Mouse (Mus musculus) CH12.LX (cell line): ENCODE results near the gene Btbd19. TPM values are rescaled to one million over a fixed set of nuclear protein-coding genes. Genes with fewer than 3 reads are reported as not detected.

Experiments
- DNase-seq: peaks from one replicate; pipeline ENCODE4 v3.0.0-alpha.2; 2013; ENCODE audit errors: extremely low read depth
- H3K27ac ChIP-seq: 2 replicates; pipeline ENCODE4 v1.5.1; 2012; ENCODE audit warnings: low read depth, mild to moderate bottlenecking, control low read depth, moderate library complexity; ENCODE audit not compliant: insufficient read depth
- H3K27me3 ChIP-seq: replicated peaks from 2 replicates; pipeline ENCODE3; 2012; ENCODE audit warnings: inconsistent platforms
- H3K36me3 ChIP-seq, 2 experiments: replicated peaks in 1 of 2; 2 replicates each; pipeline versions ENCODE3 to v1.6.1; 2012; ENCODE audit warnings: inconsistent platforms in 1 of 2, low read length in 1 of 2, mild to moderate bottlenecking in 1 of 2, mixed read lengths in 1 of 2, moderate library complexity in 1 of 2; ENCODE audit not compliant: control insufficient read depth in 1 of 2, insufficient read depth in 1 of 2
- H3K4me1 ChIP-seq, 2 experiments: 2 replicates each; pipeline ENCODE4 v1.6.1; 2012; ENCODE audit warnings: inconsistent platforms in 1 of 2, moderate library complexity in 1 of 2; ENCODE audit not compliant: insufficient read depth in 2 of 2, control insufficient read depth in 1 of 2
- H3K4me2 ChIP-seq: 2 replicates; pipeline ENCODE4 v1.6.1; 2012; ENCODE audit warnings: low read depth, mild to moderate bottlenecking, control low read depth; ENCODE audit not compliant: poor library complexity, insufficient read depth, severe bottlenecking
- H3K4me3 ChIP-seq, 3 experiments: fragments of 150-350 bp in 1 of 3; sonication (generic) in 1 of 3; replicated peaks in 1 of 3; 2 replicates each; pipeline versions ENCODE3 to v1.5.1; 2011 to 2012; ENCODE audit warnings: low read depth in 2 of 3, low read length in 2 of 3, mild to moderate bottlenecking in 2 of 3, moderate library complexity in 2 of 3, control low read depth in 1 of 3, improper control_type of control experiment in 1 of 3, inconsistent platforms in 1 of 3, mixed read lengths in 1 of 3; ENCODE audit not compliant: poor library complexity in 1 of 3
- H3K79me2 ChIP-seq: replicated peaks from 2 replicates; pipeline ENCODE4 v1.6.1; 2012; ENCODE audit warnings: mild to moderate bottlenecking, moderate library complexity; ENCODE audit not compliant: control insufficient read depth, poor library complexity, insufficient read depth, severe bottlenecking; ENCODE audit errors: extremely low read depth
- H3K9ac ChIP-seq: 2 replicates; pipeline ENCODE4 v1.6.1; 2012; ENCODE audit warnings: low read depth, mild to moderate bottlenecking, control low read depth, moderate library complexity; ENCODE audit not compliant: insufficient read depth
- H3K9me3 ChIP-seq: replicated peaks from 2 replicates; pipeline ENCODE3; 2012; ENCODE audit warnings: low read length, inconsistent platforms, mixed read lengths
- CHD1 ChIP-seq: IDR thresholded peaks from 2 replicates; pipeline ENCODE4 v1.6.1; 2012; ENCODE audit warnings: low read depth, low read length, improper control_type of control experiment, inconsistent platforms
- CHD2 ChIP-seq: IDR thresholded peaks from 2 replicates; pipeline ENCODE4 v1.6.1; 2011; ENCODE audit warnings: low read length, improper control_type of control experiment
- CTCF ChIP-seq, 2 experiments: IDR thresholded peaks in 1 of 2; conservative IDR thresholded peaks in 1 of 2; 2 replicates each; pipeline ENCODE4 v1.5.1; 2011 to 2012; ENCODE audit warnings: low read depth in 2 of 2, low read length in 2 of 2, improper control_type of control experiment in 1 of 2, inconsistent platforms in 1 of 2, mild to moderate bottlenecking in 1 of 2, moderate library complexity in 1 of 2
- E2F4 ChIP-seq: IDR thresholded peaks from 2 replicates; pipeline ENCODE4 v1.6.1; 2011; ENCODE audit warnings: low read depth, low read length, improper control_type of control experiment; ENCODE audit not compliant: insufficient replicate concordance
- GABPA ChIP-seq: IDR thresholded peaks from 2 replicates; pipeline ENCODE4 v1.6.1; 2012; ENCODE audit warnings: low read depth, low read length, improper control_type of control experiment, inconsistent platforms; ENCODE audit not compliant: insufficient replicate concordance
- HCFC1 ChIP-seq: IDR thresholded peaks from 2 replicates; pipeline ENCODE4 v1.6.1; 2012; ENCODE audit warnings: low read depth, mild to moderate bottlenecking, inconsistent platforms, low read length, improper control_type of control experiment
- JUN ChIP-seq: IDR thresholded peaks from 2 replicates; pipeline ENCODE4 v1.6.1; 2011; ENCODE audit warnings: low read depth, mild to moderate bottlenecking, low read length, improper control_type of control experiment, moderate library complexity; ENCODE audit not compliant: insufficient read depth
- JUND ChIP-seq: conservative IDR thresholded peaks from 2 replicates; pipeline ENCODE4 v1.6.1; 2011; ENCODE audit warnings: low read depth, low read length, improper control_type of control experiment
- MAFK ChIP-seq: IDR thresholded peaks from 2 replicates; pipeline ENCODE4 v1.6.1; 2011; ENCODE audit warnings: low read length, improper control_type of control experiment; ENCODE audit not compliant: insufficient replicate concordance
- MAX ChIP-seq: IDR thresholded peaks from 2 replicates; pipeline ENCODE4 v1.6.1; 2011; ENCODE audit warnings: low read length, improper control_type of control experiment
- MAZ ChIP-seq: IDR thresholded peaks from 2 replicates; pipeline ENCODE4 v1.6.1; 2012; ENCODE audit warnings: low read depth, mild to moderate bottlenecking, inconsistent platforms, low read length, improper control_type of control experiment, moderate library complexity
- MEF2A ChIP-seq: IDR thresholded peaks from 2 replicates; pipeline ENCODE4 v1.6.1; 2014; ENCODE audit warnings: low read depth, mild to moderate bottlenecking, inconsistent platforms, low read length, improper control_type of control experiment, borderline replicate concordance
- MXI1 ChIP-seq: IDR thresholded peaks from 2 replicates; pipeline ENCODE4 v1.6.1; 2011; ENCODE audit warnings: mild to moderate bottlenecking, low read depth, low read length, improper control_type of control experiment
- NELFE ChIP-seq: IDR thresholded peaks from 2 replicates; pipeline ENCODE4 v1.6.1; 2011; ENCODE audit warnings: low read depth, low read length, improper control_type of control experiment
- NRF1 ChIP-seq: IDR thresholded peaks from 2 replicates; pipeline ENCODE4 v1.6.1; 2014; ENCODE audit warnings: low read depth, mild to moderate bottlenecking, inconsistent platforms, low read length, improper control_type of control experiment, moderate library complexity
- PAX5 ChIP-seq: IDR thresholded peaks from 2 replicates; pipeline ENCODE4 v1.6.1; 2012; ENCODE audit warnings: low read length, inconsistent platforms, mixed read lengths
- POLR2A ChIP-seq: IDR thresholded peaks from 2 replicates; pipeline ENCODE4 v1.6.1; 2011; ENCODE audit warnings: low read depth, mild to moderate bottlenecking, improper control_type of control experiment, low read length
- RAD21 ChIP-seq: IDR thresholded peaks from 2 replicates; pipeline ENCODE4 v1.6.1; 2011; ENCODE audit warnings: low read depth, mild to moderate bottlenecking, low read length, improper control_type of control experiment, moderate library complexity
- RCOR1 ChIP-seq: conservative IDR thresholded peaks from 2 replicates; pipeline ENCODE4 v1.6.1; 2012; ENCODE audit warnings: low read depth, mild to moderate bottlenecking, inconsistent platforms, low read length, improper control_type of control experiment
- SIN3A ChIP-seq: IDR thresholded peaks from 2 replicates; pipeline ENCODE4 v1.6.1; 2012; ENCODE audit warnings: low read length, improper control_type of control experiment, inconsistent platforms
- SMC3 ChIP-seq: IDR thresholded peaks from 2 replicates; pipeline ENCODE4 v1.6.1; 2011; ENCODE audit warnings: low read depth, low read length, improper control_type of control experiment
- TBP ChIP-seq: conservative IDR thresholded peaks from 2 replicates; pipeline ENCODE4 v1.6.1; 2011; ENCODE audit warnings: low read depth, low read length, improper control_type of control experiment
- ZC3H11A ChIP-seq: IDR thresholded peaks from 2 replicates; pipeline ENCODE4 v1.6.1; 2012; ENCODE audit warnings: low read depth, mild to moderate bottlenecking, inconsistent platforms, low read length, improper control_type of control experiment
- ZKSCAN1 ChIP-seq: IDR thresholded peaks from 2 replicates; pipeline ENCODE4 v1.6.1; 2012; ENCODE audit warnings: low read depth, inconsistent platforms, low read length, improper control_type of control experiment, borderline replicate concordance
- ZNF384 ChIP-seq: IDR thresholded peaks from 2 replicates; pipeline ENCODE4 v1.6.1; 2012; ENCODE audit warnings: low read depth, low read length, improper control_type of control experiment, inconsistent platforms
- dilution Hi-C: fragments of 300-500 bp; cut with MboI; formaldehyde crosslinking; loops from 2 replicates; pipeline ENCODE4 v1.14.3; 2020; ENCODE audit warnings: low sequenced_read_pairs; ENCODE audit not compliant: extremely low pct_unique_long_range_greater_than_20kb, extremely low pct_ligation_motif_present
- in situ Hi-C: fragments of 300-500 bp; cut with MboI; formaldehyde crosslinking; loops from 3 replicates; pipeline ENCODE4 v1.14.3; 2019; ENCODE audit warnings: low sequenced_read_pairs, low pct_ligation_motif_present, low pct_unique_long_range_greater_than_20kb, mixed read lengths
- polyA plus RNA-seq: library from polyadenylated mRNA; unstranded; fragments of >175 nt; gene quantifications from 2 replicates; pipeline ENCODE4 v1.2.1, GENCODE M21; 2012; ENCODE audit warnings: low read depth; ENCODE audit not compliant: insufficient read length
- total RNA-seq, 2 experiments: library from RNA; depleted of rRNA; stranded (reverse); fragments of 300-350 nt in 1 of 2; fragments of >200 nt in 1 of 2; gene quantifications; 2 replicates each; pipeline ENCODE4 v1.2.3; 2012 to 2014

The Btbd19 gene
- total and polyA plus RNA-seq, 3 experiments: 31.5 to 51.1 (median 36.3) TPM

DNA sequence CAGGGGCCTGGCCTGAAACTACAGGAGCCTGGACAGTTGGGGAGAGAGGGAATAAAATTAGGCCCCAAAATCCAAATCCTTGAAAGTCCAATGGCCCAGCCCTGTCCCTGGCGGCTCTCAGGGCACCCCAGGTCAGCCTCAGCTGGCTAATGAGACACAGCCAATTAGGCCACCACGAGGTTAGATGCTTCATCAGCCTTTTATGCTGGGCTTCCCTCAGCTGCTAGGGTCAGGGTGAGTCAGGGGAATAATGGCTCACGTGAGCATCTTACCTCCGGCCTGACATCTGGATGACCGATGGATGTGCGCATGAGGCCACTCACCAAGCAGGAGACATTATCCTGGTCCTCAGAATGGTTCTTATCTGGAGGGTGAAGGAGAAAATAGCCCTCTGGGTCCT lies 5.3 kb upstream of the Btbd19 start:
- H3K36me3 ChIP-seq: peaks cover 35 to 50% of the 10 kb centered on the region in 2 experiments
- H3K9me3 ChIP-seq: no peaks in the 10 kb centered on the region
- peaks cover 25 to 68% of the 10 kb centered on the region in 2 experiments for H3K4me1 ChIP-seq
- no peak overlapping the region for H3K4me2 ChIP-seq
- DNase-seq: no peak
- dilution Hi-C loops (no loop called here), in situ Hi-C loops (loop anchor here (5.0 kb wide), 1 partner anchor 128 kb away; no protein-coding TSS in a partner anchor)
- H3K4me3 ChIP-seq: no peak overlapping the region
- TF ChIP-seq RCOR1 (no peak), HCFC1 (no peak), GABPA (no peak), ZKSCAN1 (no peak), ZC3H11A (no peak), MEF2A (no peak), CHD1 (no peak), ZNF384 (no peak), MAX (no peak), TBP (no peak), PAX5 (no peak), RAD21 (no peak), NELFE (no peak), CHD2 (no peak), SMC3 (no peak), NRF1 (no peak)
- peaks cover 20% of the 10 kb centered on the region for H3K79me2 ChIP-seq
- no peak overlapping the region for H3K27ac ChIP-seq
- no peak overlapping the region for H3K9ac ChIP-seq
- H3K27me3 ChIP-seq: no peaks in the 10 kb centered on the region

GRCm38 (mm10) chr4:117127991-117128686 lies 2.6 kb upstream of the Btbd19 start:
- H3K79me2 ChIP-seq: peaks cover 15% of the 10 kb centered on the region
- TF ChIP-seq CTCF (conservative IDR thresholded peaks at IDR 0.05 in 1 of 2, IDR thresholded peaks at IDR 0.05 in 1 of 2; ENCODE audit: low read depth in 2 of 2, low read length in 2 of 2) (no peak), ZNF384 (no peak), JUND (no peak), NELFE (no peak), MEF2A (no peak), RCOR1 (no peak), MAZ (no peak), PAX5 (no peak), POLR2A (no peak), MAFK (no peak), E2F4 (no peak), SIN3A (no peak), JUN (no peak), MXI1 (no peak), MAX (no peak)
- no peaks in the 10 kb centered on the region for H3K27me3 ChIP-seq
- no peaks in the 10 kb centered on the region for H3K9me3 ChIP-seq
- no peak for DNase-seq
- peaks cover 20 to 74% of the 10 kb centered on the region in 2 experiments for H3K4me1 ChIP-seq
- H3K27ac ChIP-seq: no peak overlapping the region
- no peak overlapping the region for H3K4me2 ChIP-seq
- in situ Hi-C loops: no loop called here
- no peak overlapping the region for H3K9ac ChIP-seq
- peaks cover 35 to 50% of the 10 kb centered on the region in 2 experiments for H3K36me3 ChIP-seq
- dilution Hi-C loops: no loop called here
- no peak overlapping the region for H3K4me3 ChIP-seq
